Mouse (Mus musculus): ENCODE measurements around the gene Mtmr12.

Mtmr12 gene

GRCm38 (mm10) chr15:12321091-12321787, 116.4 kb downstream of the Mtmr12 start, which contains the start of gene Golph3:
TSS of gene Golph3 (plus strand) at chr15:12321450.
- peak; percentile 94 for DNase-seq (ENCODE audit: low read depth, low spot score)

- peak; percentile 67 for DNase-seq (ENCODE audit: low read depth, low spot score)
Observed at GRCm38 (mm10) chr15:12321788-12322621, 117.2 kb downstream of the Mtmr12 start, which contains the start of gene 1810049J17Rik. TSS of gene 1810049J17Rik (minus strand) at chr15:12321899.

- peak; percentile 44 for DNase-seq (ENCODE audit: low read depth, low spot score)
Observed at GRCm38 (mm10) chr15:12322676-12323402, 118.0 kb downstream of the Mtmr12 start.
